Mouse (Mus musculus) spleen, adult 2 months (tissue): ENCODE measurements at regions not wholly inside any gene's neighbourhood (a gene's known extent, or its start where the extent isn't known, plus 50 kb on each side); places are given as distances from the start of the nearest gene placed in this dataset.

Experiments used
- CTCF ChIP-seq: fragments of 200-500 bp; IDR thresholded peaks from 2 replicates; pipeline ENCODE4 v1.5.1; 2011; ENCODE audit warnings: mild to moderate bottlenecking, inconsistent platforms; ENCODE audit not compliant: insufficient read depth, insufficient read length, insufficient replicate concordance; ENCODE audit errors: extremely low read depth
- POLR2A ChIP-seq: fragments of 200-500 bp; IDR thresholded peaks from 2 replicates; pipeline ENCODE4 v1.6.1; 2011; ENCODE audit warnings: low read depth, low read length, inconsistent platforms

- no peak for TF ChIP-seq POLR2A
- no peak for TF ChIP-seq CTCF
Observed at GRCm38 (mm10) chr13:46365292-46365691, 52.9 kb upstream of the Rbm24 start.
